Mouse (Mus musculus): ENCODE results near the gene Defb21. TPM values are rescaled to one million over a fixed set of nuclear protein-coding genes. Genes with fewer than 3 reads are reported as not detected.

Gene Defb21
- total RNA-seq, 2 experiments from 2014 or later = not detected

DNA sequence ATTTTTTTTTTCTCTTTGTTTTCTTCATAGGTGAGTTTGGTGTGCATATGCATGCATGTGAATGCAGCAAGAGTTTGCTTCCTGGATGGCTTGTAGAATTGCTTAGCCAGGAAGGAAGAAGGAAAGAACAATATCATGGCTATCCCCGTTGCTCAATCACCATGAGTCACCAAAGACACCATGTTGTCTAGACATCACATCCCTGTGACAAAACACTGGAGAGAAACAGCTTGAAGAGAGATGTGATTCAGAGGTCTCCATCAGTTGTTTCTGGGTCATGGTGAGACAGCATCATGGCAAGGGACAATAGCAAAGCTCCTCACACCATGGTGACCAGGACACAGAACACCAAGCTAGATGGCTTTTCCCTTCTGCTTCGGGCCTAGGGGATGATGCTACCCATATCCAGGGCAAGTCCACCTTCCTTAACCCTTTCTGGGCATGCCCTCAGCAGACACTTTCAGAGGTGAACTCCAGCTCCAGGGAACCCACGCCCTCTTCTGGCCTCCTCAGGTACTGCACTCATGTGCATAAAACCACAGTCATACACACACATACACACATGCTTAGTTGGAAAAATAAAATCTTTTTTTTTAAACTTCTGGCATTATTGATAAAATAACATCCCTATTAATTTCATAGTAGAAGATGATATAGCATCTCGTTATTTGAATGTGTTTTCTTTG is 28.9 kb downstream of the Defb21 start:
- intact Hi-C loops (cut with DNase I) = no loop called here
- DNase-seq = no peak

DNA sequence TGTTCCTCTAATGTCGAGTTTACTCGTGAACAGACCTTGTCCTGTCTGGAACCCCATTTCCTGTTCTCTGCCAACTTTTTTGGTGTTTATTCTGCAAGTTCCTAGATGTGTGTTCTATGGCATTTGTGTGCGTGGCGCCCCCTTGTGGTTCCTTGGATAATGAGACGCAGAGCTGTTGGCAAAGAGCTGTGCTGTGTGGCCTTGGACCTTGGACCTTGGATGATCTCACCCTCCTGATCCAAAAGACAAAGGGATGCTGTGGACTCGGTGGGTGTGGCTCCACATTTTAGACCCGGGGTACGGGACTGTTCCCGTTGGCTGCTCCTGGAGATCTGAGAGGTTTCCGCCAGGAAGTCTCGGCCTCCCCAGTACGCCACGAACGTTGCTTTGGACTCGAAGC is 31.5 kb downstream of the Defb21 start, which contains the start of gene Defb36:
Gene Defb36 (plus strand): TSS at position 271 of the 400 bp plus-strand sequence.
- DNase-seq = no peak
- intact Hi-C loops (cut with DNase I) = no loop called here

DNA sequence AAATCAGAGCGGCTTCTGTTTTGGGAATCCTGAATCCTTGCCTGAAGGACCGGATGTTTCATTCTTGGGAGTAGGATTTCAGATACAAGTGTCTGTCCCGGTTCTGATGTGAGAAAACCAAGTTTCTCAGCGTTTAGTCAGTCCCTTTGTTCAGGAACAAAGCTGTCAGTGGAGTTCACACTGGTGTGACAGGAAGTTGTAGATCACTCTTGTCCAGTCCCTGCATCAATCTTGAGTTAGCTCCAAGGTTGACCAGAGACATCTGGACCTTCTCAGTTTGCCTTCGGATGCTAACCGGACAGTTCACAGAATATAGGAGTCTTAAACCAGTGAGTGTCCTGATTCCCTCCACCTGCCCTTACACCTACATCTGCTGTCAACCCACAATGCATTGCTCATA is 35.2 kb downstream of the Defb21 start:
- DNase-seq = no peak
- intact Hi-C loops (cut with DNase I) = no loop called here

DNA sequence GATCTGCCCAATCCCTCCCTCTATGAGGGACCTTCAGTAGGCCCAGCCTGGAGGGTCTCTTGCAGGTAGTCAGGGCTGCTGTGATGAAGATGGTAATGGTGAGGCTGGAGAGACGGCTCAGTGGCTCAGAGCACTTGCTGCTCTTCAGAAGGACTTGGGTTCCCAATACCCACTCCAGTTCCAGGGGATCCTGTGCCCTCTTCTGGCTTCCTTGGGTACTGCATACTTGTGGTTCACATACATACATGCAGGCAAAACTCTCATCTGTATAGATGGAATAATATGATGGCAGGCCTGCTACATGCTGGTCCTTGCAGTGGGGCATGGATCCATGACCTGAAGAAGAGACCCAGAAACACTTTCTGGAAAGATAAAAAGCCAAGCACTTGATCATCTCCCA is 36.2 kb downstream of the Defb21 start:
- no peak for DNase-seq
- intact Hi-C loops (cut with DNase I) = no loop called here

DNA sequence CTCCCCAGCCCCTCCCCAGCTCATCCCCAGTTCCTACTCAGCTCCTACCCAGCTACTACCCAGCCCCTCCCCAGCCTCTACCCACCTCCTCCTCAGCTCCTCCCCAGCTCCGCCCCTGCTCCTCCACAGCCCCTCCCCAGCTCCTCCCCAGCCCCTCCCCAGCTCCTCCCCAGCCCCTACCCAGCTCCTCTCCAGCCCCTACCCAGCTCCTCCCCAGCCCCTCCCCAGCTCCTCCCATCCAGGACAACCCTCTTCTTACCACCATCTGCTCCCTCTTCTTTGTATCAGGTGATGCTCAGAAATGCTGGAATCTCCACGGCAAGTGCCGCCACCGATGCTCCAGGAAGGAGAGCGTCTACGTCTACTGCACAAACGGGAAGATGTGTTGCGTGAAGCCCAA is 39.6 kb downstream of the Defb21 start:
- intact Hi-C loops (cut with DNase I) = no loop called here
- no peak for DNase-seq

DNA sequence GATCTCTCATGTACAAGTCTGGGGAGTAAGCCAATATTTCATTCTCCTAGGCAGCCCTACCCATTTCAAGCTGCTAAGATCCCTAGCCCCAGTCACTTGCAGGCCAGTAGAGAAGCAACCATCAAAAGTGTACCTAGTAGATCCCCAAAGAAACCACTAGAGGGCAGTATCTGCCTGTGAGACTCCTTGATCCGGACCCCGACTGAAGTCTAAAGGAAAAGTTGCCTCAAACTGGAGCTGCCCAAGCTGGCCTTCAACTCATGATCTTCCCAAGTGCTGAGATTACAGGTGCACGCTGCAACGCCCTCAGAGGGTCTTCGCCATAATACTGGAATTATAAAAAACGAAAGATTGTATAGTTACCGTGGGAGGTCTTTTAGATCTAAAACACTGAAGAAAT is 43.0 kb downstream of the Defb21 start:
- DNase-seq = no peak
- intact Hi-C loops (cut with DNase I) = loop anchor here (2.0 kb wide), 1 partner anchor 43 kb away; no protein-coding TSS in a partner anchor

DNA sequence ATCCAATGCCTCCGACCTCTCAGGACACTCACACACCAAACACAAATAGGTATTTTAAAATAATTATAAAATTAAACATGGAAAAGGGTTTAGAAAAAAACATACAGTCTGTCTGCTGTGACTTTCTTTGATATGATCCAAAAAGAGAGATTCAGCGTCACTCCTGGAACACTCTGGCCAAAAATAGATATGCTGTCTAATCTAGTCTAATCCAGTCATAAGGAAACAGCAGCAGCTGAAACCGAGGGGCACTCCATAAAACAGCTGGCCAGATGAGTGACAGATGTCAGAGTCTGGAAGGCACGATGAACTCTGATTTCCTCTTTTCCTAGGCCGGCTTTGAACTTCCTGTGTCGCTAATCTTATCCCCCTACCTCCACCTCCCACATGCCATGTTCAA is 43.9 kb downstream of the Defb21 start:
- DNase-seq = no peak
- intact Hi-C loops (cut with DNase I) = no loop called here

DNA sequence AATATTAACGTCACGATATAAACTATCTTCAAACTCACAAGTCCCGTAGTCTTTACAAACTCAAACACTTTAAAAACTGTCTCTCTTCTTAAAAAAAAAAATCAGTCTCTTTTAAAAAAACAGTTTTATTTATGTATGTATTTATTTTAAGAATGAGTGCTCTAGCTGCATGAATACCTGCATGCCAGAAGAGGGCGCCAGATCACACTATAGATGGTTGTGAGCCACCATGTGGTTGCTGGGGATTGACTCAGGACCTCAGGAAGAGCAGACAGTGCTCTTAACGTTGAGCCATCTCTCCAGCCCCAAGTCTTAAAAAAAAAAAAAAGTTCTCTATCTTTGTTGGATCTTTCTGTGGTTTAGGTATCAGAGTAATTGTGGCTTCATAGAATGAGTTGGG is 44.8 kb downstream of the Defb21 start:
- intact Hi-C loops (cut with DNase I) = no loop called here
- no peak for DNase-seq

DNA sequence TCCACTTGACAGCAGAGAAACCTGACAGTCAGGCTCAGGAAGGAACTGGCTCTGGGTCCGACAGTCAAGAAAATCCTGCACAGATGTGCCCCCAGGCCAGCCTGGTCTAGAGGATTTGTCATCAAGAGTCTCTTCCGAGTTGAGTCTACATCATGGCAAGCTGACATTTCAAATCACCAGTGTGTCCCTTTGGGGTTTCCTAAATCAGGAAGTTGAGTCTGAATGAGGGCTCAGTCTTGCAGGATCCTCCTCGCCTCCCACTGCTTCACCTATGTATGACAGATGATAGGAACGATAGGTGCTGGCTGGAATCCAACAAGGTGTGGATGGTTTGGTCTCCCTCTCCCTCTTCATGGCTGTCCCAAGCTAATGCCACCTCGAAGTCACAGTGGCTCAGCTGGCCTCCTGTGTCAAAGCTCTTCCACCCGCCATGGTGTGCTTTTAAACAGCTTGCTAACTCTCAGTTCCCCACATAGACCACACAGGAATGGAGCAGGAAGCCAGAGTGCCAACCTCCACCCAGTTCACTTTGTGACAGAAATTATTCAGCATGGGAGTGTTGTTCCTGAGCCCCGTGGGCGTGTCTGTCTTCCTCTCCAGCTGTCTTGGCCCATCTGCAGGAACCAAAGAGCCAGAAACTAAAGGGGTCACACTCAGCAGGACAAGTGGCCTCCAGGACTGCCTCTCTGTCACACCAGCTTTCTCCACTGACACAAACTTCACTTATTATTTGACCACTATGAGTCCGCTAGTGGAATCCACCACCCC is 48.0 kb downstream of the Defb21 start:
- intact Hi-C loops (cut with DNase I) = loop anchor here (2.0 kb wide), 1 partner anchor 34 kb away; no protein-coding TSS in a partner anchor
- DNase-seq = peak in 1 of 2 experiments; percentile 31

DNA sequence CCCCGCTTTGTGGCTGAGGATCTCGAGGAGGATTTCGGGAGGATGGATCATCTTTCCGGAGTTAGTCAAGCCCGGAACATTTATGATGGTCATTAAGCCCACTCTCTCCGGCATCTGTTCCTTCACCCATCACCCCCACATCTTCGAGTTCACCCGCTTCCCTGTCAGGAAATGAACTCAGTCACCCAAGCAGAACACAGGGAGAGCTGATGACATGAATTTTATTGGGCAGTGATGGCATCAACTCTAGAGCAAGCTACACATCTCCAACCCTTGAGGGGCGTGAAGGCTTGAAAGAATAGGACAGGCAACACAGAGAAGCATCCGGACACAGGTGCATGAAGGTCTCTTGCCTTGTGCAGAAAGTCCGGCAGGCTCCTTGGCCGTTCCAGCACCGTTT is 49.6 kb downstream of the Defb21 start:
- intact Hi-C loops (cut with DNase I) = no loop called here
- DNase-seq = no peak

DNA sequence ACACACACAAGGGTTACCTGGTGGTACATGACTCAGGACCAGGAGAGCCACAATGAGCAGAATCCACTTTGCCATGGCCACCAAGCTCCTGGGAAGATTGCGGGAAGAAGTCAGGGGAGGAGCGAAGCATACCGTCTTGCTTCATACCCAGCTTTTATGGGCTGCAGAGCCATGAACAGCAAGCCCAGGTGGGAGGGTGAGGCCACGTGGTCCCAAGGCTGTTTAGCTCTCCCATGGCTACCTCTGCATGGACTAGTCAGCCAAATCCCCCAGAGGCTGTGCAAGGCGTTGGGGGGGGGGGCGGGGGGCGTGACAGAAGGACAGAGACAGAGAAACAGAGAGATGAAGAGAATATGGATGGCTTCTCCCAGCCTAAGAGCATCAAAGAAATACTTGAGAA is 50.4 kb downstream of the Defb21 start, which contains the start of gene Defb25:
Gene Defb25 (minus strand): TSS at position 101 of the 400 bp plus-strand sequence.
- DNase-seq = no peak
- intact Hi-C loops (cut with DNase I) = no loop called here

Other genes with a start within 250 kb of the Defb21 start
- 10 to 100 TPM; 24.4 to 31.6 TPM for gene Rbck1, start 240.1 kb upstream of the Defb21 start, total RNA-seq (2021)
- gene Trib3, start 228.7 kb upstream of the Defb21 start, total RNA-seq (2021) = 1 to 10 TPM in 1 of 2 experiments, under 1 TPM in 1; 0.62 to 1.5 TPM
- not detected for gene Nrsn2, start 196.1 kb upstream of the Defb21 start, total RNA-seq (2021)
- 1 to 10 TPM; 1.4 to 1.5 TPM for gene Sox12, start 174.7 kb upstream of the Defb21 start, total RNA-seq (2021)
- 1 to 10 TPM in 1 of 2 experiments, under 1 TPM in 1; 0.84 to 2.1 TPM for gene Zcchc3, start 157.7 kb upstream of the Defb21 start, total RNA-seq (2021)
- gene 6820408C15Rik, start 157.2 kb upstream of the Defb21 start, total RNA-seq (2021) = not detected
- gene Defb23, start 108.1 kb upstream of the Defb21 start, total RNA-seq (2021) = not detected
- gene Defb20, start 95.7 kb upstream of the Defb21 start, total RNA-seq (2021) = not detected
- not detected for gene Defb22, start 82.6 kb upstream of the Defb21 start, total RNA-seq (2021)
- gene Defb26, start 61.1 kb upstream of the Defb21 start, total RNA-seq (2021) = not detected
- not detected for gene Defb28, start 54.5 kb upstream of the Defb21 start, total RNA-seq (2021)
- not detected for gene Defb29, start 32.6 kb upstream of the Defb21 start, total RNA-seq (2021)
- gene Gm17416, start 3.4 kb upstream of the Defb21 start, total RNA-seq (2021) = not detected
- not detected for gene Defb19, start 7.6 kb downstream of the Defb21 start, total RNA-seq (2021)
- gene Defb45, start 26.7 kb downstream of the Defb21 start, total RNA-seq (2021) = not detected
- not detected for gene Defb36, start 31.6 kb downstream of the Defb21 start, total RNA-seq (2021)
- not detected for gene Defb25, start 50.3 kb downstream of the Defb21 start, total RNA-seq (2021)
- gene Rem1, start 54.2 kb downstream of the Defb21 start, total RNA-seq (2021) = 1 to 10 TPM; 2.7 to 3.6 TPM
- gene H13, start 96.7 kb downstream of the Defb21 start, total RNA-seq (2021) = 10 to 100 TPM; 30.1 to 35.1 TPM
- gene Mcts2, start 114.3 kb downstream of the Defb21 start, total RNA-seq (2021) = 10 to 100 TPM in 1 of 2 experiments, 1 to 10 TPM in 1; 9.6 to 12.1 TPM
- 10 to 100 TPM; 11.5 to 17.7 TPM for gene Id1, start 163.5 kb downstream of the Defb21 start, total RNA-seq (2021)
- 1 to 10 TPM; 2.9 TPM for gene Cox4i2, start 181.4 kb downstream of the Defb21 start, total RNA-seq (2021)

Data from gastrocnemius, postnatal 36 days (tissue).